Mouse (Mus musculus) adrenal gland, adult (tissue): ENCODE results near the gene Psmc3.
A peak's percentile ranks its signal among the peaks of the same experiment; 100 is the strongest.

Experiments
- DNase-seq, 2 experiments: peaks; one replicate each; pipeline ENCODE4 v3.0.0; 2022 to 2023; ENCODE audit warnings: low spot score in 1 of 2; ENCODE audit not compliant: inconsistent age in 2 of 2

Psmc3 gene

DNA sequence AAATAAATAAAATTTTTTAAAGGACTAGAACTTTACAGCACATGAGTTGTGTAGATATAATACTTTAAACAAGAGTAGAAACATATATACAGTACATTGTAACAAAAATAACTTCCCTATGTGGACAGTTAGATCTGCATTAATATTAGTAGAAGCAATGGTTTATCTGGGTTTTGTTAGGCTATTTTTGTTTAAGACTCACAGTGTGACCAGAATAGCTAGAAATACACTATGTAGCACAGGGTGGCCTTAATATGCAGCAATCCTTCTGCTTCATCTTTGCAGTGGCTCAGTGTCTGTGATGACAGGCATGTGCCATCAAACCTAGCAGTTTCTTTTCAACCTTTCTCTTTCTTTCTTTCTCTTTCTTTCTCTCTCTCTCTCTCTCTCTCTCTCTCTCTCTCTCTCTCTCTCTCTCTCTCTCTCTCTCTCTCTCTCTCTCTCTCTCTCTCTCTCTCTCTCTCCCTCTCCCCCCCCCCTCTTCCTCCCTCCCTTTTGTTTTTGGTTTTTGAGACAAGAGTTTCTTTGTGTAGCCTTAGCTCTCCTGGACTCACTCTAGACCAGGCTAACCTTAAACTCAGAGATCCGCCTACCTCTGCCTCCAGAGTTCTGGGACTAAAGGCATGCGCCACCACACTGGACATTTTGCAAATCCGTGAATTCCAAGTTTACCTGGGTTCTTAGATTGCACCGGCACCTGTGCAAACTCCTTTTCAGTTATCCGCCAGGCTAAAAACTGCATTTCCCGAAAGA, 452 bp upstream of the Psmc3 start:
- DNase-seq = no peak

DNA sequence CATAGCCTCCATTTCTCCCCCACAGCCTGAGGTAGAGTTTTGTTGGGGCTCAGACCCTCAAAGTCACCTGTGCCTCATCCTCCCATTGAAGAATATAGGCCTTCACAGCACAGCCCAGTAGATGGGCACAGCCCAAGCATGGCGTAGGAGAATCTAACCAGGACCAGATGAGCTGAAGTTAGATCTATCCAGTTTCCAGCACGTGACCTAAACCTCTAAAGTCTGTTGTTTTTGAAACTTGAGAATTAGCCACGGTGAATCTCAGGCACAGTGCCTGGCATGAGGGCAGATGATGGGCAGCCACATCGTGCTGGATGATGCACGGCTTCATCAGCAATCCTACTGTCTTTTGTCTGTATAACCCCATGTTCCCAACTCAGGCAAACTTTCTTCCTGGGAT, 4.6 kb downstream of the Psmc3 start:
- no peak for DNase-seq

DNA sequence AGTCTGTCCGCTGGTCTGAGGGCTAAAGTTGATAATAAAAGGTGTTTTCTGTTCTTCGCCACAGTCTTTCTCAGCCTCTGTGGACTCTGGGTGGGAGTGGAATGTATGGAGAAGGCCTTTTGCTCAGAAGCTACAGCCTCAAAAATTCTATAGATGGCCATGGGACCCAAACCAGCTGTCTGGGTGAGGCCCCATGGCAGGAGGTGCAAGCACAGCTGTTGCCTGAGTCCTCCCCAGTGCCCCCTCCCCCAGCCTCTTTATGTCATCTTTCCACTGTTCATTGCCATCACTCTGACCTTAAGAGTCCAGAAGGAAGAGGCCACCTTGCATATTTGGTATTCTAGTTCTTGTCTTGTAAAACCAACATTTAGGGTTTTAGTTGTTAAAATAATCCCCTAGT, 5.6 kb downstream of the Psmc3 start:
- DNase-seq = no peak

DNA sequence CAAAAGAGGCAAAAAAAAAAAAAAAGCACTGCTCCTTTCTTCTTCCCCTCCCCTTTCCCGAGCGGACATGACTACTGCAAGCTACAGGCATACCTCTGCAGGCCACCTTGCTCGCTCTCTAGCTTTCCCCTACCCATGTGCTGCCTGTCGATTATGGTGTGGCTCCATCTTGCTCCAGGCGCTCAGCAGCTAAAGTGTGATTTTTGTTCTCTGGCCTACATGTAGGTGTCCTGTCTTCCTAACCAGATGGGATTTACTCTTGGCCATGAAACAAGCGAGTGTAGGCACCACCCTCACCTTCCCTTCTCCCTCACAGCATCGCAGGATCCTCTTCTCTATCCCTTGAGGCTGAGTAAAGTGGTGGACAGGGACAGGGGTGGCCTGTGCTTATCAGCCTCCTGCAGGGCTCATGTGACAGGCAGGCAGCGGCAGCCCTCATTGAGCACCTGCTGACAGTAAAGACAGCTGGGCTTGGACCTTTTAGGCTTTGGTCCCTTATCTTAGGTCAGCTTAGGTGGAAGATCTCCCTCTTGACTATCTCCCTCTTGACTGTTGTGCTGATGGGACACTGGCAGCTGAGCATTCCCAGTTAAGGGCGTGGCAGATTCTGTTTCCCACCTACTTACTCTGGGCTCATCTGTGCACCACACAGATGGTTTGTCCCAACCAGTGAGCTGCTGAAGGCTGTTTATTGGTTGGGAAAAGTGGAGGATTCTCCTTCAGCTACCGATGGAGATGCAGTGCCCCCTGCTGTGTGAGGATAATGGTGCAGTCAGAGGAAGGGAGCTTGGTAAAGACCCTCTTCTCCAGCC, 6.9 kb downstream of the Psmc3 start:
- peak in 1 of 2 experiments; percentile 72 for DNase-seq

GRCm38 (mm10) chr2:91061849-91062481, 8.2 kb downstream of the Psmc3 start:
- no peak for DNase-seq

- DNase-seq = no peak
Observed at GRCm38 (mm10) chr2:91062779-91063606, 9.2 kb downstream of the Psmc3 start.

DNA sequence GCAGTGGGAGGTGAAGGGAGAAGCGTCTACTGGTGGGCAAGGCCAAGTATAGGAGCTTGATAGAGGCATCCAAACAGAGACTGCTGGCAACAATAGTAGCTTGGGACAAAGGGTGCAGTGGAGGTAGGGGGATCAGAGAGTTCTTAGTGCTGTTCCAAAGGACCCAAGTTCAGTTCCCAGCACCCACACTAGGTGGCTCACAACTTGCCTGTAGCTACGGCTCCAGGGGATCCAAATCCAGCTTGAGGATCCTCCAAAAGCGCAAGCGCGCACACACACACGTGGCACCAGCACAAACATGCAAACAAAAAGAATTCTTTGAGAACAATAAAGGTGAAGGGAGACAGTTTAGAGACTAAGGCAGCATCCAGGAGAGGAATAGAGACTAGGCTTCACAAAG, 10.4 kb downstream of the Psmc3 start:
- DNase-seq = no peak

GRCm38 (mm10) chr2:91065544-91065943, 11.7 kb downstream of the Psmc3 start:
- peak in 1 of 2 experiments; percentile 80 for DNase-seq

- DNase-seq = peak in 1 of 2 experiments; percentile 18
Observed at GRCm38 (mm10) chr2:91066455-91066854, 12.6 kb downstream of the Psmc3 start.

- DNase-seq = peak in 1 of 2 experiments; percentile 55
Observed at GRCm38 (mm10) chr2:91068162-91068871, 14.5 kb downstream of the Psmc3 start.

- no peak for DNase-seq
Observed at GRCm38 (mm10) chr2:91068872-91069165, 15.0 kb downstream of the Psmc3 start.

GRCm38 (mm10) chr2:91069306-91070000, 15.6 kb downstream of the Psmc3 start:
- peak; percentile 51 to 72 for DNase-seq

DNA sequence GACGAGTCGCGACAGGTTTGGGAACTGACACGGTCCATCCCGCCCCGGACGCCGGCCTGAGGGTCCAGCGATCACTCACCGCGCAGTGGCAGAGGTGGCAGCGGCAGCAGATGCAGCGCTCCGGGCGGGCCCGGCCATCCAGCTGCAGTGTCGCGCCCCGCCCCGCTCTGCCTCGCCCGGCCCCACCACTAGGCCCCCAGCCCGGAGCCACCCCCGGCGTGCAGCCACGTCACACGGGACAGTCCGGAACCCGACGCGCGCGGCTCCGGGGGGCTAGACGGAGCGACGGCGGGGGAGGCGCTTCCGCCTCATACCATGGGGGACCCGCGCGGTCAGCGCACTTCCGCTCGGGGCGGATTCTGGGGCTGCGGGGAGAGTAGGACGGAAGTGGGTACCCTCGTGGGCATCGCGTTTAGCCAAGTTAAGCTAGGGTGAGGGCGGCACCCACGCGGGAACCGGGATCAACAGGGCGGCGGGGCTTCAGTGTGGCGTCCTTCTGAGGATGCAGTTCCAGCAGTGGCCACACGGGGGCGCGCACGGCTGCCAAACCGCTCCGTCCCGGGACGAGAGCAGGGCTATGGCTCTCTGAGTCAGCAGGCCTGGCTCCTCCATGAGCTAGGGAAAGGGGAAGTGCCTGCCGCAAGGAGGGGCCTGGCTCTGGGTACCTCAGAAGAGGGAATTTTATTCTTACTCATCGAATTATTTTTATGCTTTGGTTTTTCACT, 16.4 kb downstream of the Psmc3 start, which contains the start of gene Slc39a13:
TSS of gene Slc39a13 (minus strand) at position 342 of the 725 bp plus-strand sequence.
- peak; percentile 98 to 100 for DNase-seq

- peak in 1 of 2 experiments; percentile 64 for DNase-seq
Observed at GRCm38 (mm10) chr2:91071059-91071458, 17.2 kb downstream of the Psmc3 start.

- peak in 1 of 2 experiments; percentile 21 for DNase-seq
Observed at GRCm38 (mm10) chr2:91072092-91072491, 18.3 kb downstream of the Psmc3 start.

DNA sequence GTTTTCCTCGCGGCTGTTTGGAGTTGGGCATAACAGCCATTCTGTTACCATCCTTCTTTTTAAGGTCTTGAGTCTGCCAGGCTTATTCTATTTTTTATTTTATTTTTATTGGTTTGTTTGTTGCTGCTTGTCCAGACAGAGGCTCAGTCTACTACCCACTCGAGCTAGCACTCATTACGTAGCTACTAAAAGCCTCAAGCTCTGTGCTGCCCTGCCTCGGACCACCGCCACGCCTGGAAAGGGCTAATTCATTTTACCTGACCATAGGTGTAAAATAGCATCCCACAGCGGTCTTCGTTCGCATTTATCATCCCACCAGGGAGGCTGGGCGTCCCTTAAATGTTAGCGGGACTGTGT, 24.1 kb downstream of the Psmc3 start:
- no peak for DNase-seq

- peak in 1 of 2 experiments; percentile 48 for DNase-seq
Observed at GRCm38 (mm10) chr2:91078314-91079025, 24.7 kb downstream of the Psmc3 start.

GRCm38 (mm10) chr2:91079026-91079384, 25.2 kb downstream of the Psmc3 start:
- no peak for DNase-seq
